Mouse (Mus musculus): Measurements from ENCODE around the gene Gm3336. TPM values are rescaled to one million over a fixed set of nuclear protein-coding genes. Genes with fewer than 3 reads are reported as not detected.
A peak's percentile ranks its signal among the peaks of the same experiment; 100 is the strongest.

The Gm3336 gene
- polyA plus RNA-seq, 1 experiment from 2014 or later, result not detected

DNA sequence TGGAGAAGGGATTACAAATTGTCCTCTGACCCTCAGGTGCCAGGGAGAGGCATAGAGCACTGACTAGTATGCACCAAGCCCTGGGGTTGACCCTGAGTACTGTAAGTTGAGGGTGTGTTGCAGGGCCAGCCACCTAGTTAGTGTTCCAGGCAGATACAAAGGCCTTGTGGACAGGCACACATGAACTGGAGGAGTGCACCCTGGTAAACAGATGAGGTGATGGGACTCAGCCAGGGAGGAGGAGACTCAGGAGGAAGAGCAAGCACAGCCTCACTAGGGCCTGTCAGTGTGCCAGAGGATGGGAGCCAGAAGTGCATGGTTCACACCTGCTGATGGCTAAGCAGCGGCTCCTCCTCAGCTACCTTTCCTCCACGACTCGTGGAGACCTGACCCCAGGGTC is 38.3 kb upstream of the Gm3336 start:
- ATAC-seq (ENCODE audit: insufficient number of reproducible peaks, low FRiP score, low TSS enrichment, low read depth), result no peak
- no peak overlapping the region for H3K9ac ChIP-seq

DNA sequence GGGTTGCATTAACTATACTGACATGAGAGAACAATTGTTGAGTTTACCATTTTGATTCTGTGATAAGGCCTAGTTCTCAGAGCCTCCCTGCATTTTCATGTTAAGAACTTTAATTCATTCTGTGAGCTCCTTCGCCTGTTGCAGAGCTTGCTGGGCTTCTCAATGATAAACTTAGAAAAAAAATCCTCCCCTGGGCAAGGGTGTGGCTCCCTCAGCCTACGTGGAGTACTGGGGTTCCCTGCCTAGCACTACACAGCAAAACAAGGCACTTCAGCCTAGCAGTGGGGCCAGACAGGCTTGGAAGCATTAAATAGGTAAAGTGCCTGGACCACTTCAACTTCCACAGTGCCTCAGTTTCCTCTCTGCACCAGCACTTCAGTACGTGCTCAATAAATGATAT is 36.9 kb upstream of the Gm3336 start:
- Histone ChIP-seq H3K9ac (no peak overlapping the region), H3K4me1 (peaks cover 22% of the 10 kb centered on the region), H3K36me3 (peaks cover 30% of the 10 kb centered on the region), H3K9me3 (replicated peaks) (no peaks in the 10 kb centered on the region), H3K27me3 (no peaks in the 10 kb centered on the region), H3K27ac (replicated peaks) (peak overlapping the region; percentile 69), H3K4me3 (replicated peaks) (no peak overlapping the region), H3K4me2 (replicated peaks) (no peak overlapping the region)
- no peak for ATAC-seq (ENCODE audit: insufficient number of reproducible peaks, low FRiP score, low TSS enrichment, low read depth)
- WGBS, result 49% methylated on average over 3 of the region's 3 CpGs

More for the DNA sequence above, 38.3 kb upstream of the Gm3336 start:
- Histone ChIP-seq H3K36me3 (peaks cover 30% of the 10 kb centered on the region), H3K9me3 (replicated peaks) (no peaks in the 10 kb centered on the region), H3K4me3 (replicated peaks) (no peak overlapping the region), H3K27ac (replicated peaks) (0 out of 2 replicates have a peak overlapping the region, but pooled peaks have one; percentile 0), H3K4me2 (replicated peaks) (no peak overlapping the region), H3K27me3 (no peaks in the 10 kb centered on the region), H3K4me1 (peaks cover 26% of the 10 kb centered on the region)
- 67% methylated on average over 3 of the region's 3 CpGs for WGBS

DNA sequence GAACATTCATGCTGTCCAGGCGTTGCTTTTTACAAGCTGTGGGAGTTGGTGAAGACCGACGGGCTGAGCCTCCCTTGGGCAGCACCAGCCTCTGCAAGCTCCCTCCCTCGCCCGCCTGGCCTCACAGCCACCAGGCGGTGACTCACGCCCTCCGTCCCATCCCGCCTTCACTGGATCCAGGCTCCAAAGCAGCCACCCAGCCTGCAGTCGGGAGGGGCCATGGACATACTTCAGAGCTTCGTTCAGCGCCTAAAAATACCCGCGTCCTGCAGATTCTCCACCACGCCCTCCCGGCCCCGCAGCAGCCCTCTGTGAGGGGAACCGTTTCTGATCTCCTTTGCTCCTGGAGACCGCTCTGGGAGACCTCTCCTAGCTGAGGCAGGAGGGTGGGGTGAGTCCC is 36.1 kb upstream of the Gm3336 start:
- 2% methylated on average over 19 of the region's 19 CpGs for WGBS
- peak; percentile 68 for ATAC-seq (ENCODE audit: insufficient number of reproducible peaks, low FRiP score, low TSS enrichment, low read depth)
- Histone ChIP-seq H3K36me3 (peaks cover 30% of the 10 kb centered on the region), H3K9ac (0 out of 2 replicates have a peak overlapping the region, but pooled peaks have one; percentile 7), H3K4me3 (replicated peaks) (peak overlapping the region; percentile 17; the same call in 1 of the 2 replicates), H3K27ac (replicated peaks) (peak overlapping the region; percentile 69), H3K4me1 (peaks cover 22% of the 10 kb centered on the region), H3K9me3 (replicated peaks) (no peaks in the 10 kb centered on the region), H3K4me2 (replicated peaks) (peak overlapping the region; percentile 44), H3K27me3 (no peaks in the 10 kb centered on the region)

DNA sequence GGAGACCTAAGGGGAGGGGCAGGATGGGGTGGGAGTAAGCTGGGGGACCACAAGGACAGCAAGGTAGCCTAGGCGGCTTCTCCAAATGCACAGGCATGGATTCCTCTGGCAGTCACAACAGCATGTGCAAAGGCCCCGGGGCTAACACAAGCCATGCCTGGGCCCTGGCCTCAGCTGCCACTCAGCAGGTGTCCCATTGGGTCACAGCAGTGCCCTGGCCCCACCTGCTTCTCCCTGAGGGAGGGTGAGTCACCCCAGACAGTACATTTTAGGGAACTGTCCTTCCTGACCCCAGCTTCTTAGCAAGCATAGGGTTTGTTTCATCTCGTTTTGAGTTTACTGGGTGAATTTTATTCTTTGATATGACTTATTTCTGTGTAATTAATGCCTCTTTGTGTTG is 35.7 kb upstream of the Gm3336 start:
- Histone ChIP-seq H3K36me3 (peaks cover 25% of the 10 kb centered on the region), H3K9ac (no peak overlapping the region), H3K27me3 (no peaks in the 10 kb centered on the region), H3K9me3 (replicated peaks) (no peaks in the 10 kb centered on the region), H3K4me1 (peaks cover 22% of the 10 kb centered on the region), H3K27ac (replicated peaks) (peak overlapping the region; percentile 69), H3K4me3 (replicated peaks) (peak overlapping the region; percentile 17; the same call in 1 of the 2 replicates), H3K4me2 (replicated peaks) (peak overlapping the region; percentile 44)
- no peak for ATAC-seq (ENCODE audit: insufficient number of reproducible peaks, low FRiP score, low TSS enrichment, low read depth)
- WGBS, result 54% methylated on average over 3 of the region's 3 CpGs

DNA sequence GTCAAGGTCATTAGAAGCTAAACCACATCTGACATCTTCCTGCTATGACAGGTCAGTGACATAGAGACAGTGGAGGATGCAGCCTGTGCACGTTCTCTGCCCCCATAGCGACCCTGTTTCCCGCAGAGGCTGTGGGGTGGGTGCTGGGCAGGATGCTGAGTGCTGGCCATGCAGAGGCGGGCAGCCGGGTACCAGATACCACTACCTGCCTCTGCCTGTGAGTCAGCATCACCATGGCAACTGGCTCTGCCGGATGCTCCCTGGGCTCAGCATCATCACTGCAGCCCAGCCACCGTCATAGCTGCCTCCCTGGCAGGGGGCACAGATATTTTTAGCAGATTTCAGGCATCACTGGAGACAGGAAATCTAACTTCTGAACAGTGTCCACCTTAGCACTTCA is 34.1 kb upstream of the Gm3336 start:
- Histone ChIP-seq H3K4me1 (peaks cover 22% of the 10 kb centered on the region), H3K27ac (replicated peaks) (no peak overlapping the region), H3K4me3 (replicated peaks) (no peak overlapping the region), H3K9me3 (replicated peaks) (no peaks in the 10 kb centered on the region), H3K9ac (no peak overlapping the region), H3K4me2 (replicated peaks) (no peak overlapping the region), H3K36me3 (peaks cover 9% of the 10 kb centered on the region; the same call in 1 of the 2 replicates), H3K27me3 (no peaks in the 10 kb centered on the region)
- WGBS, result 58% methylated on average over 7 of the region's 7 CpGs
- no peak for ATAC-seq (ENCODE audit: insufficient number of reproducible peaks, low FRiP score, low TSS enrichment, low read depth)

DNA sequence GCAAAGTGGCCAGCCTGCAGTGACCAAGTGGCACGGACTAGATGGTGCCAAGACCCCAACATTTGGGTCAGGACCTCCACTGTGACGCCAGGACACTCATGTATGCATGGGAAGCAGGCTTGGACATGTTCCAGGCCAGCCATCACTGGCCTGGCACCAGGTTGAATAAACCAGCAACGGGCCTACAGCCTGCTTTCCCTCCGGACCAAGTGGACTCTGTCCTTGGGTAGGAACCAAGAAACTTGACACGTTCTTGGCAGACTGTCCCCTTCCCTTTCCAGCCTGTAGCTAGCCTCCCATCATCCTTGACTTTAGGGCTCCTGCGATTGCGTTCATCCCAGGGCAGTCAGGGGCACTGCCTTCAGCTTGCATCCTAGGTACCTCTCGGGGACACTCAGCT is 30.8 kb upstream of the Gm3336 start:
- Histone ChIP-seq H3K4me3 (replicated peaks) (no peak overlapping the region), H3K9ac (no peak overlapping the region), H3K4me2 (replicated peaks) (no peak overlapping the region), H3K9me3 (replicated peaks) (no peaks in the 10 kb centered on the region), H3K27me3 (no peaks in the 10 kb centered on the region), H3K4me1 (peaks cover 25% of the 10 kb centered on the region), H3K27ac (replicated peaks) (no peak overlapping the region), H3K36me3 (no peaks in the 10 kb centered on the region)
- 80% methylated on average over 8 of the region's 8 CpGs for WGBS
- ATAC-seq (ENCODE audit: insufficient number of reproducible peaks, low FRiP score, low TSS enrichment, low read depth), result no peak

DNA sequence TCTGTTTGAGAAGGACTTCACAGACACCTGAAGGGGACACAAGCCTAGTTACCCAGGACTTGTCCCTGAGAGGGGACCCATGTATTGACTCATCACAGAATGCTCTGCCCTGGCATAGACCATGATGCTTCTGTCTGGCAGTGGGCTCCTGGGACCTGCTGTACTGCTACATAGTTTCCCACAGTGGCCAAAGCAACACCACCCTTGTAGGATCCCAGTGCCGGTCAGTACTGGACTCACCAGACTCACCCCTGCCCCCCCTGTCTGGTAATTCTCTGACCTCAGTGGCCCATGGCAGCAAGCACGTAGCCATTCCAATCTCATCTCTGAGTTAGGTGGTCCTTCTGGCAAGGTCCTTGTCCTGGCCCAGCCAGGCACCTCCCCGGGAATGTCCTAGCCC is 30.2 kb upstream of the Gm3336 start:
- no peak overlapping the region for H3K4me2 ChIP-seq (replicated peaks)
- H3K27me3 ChIP-seq, result no peaks in the 10 kb centered on the region
- H3K9me3 ChIP-seq (replicated peaks), result no peaks in the 10 kb centered on the region
- peaks cover 24% of the 10 kb centered on the region for H3K4me1 ChIP-seq
- no peak for ATAC-seq (ENCODE audit: insufficient number of reproducible peaks, low FRiP score, low TSS enrichment, low read depth)
- no peaks in the 10 kb centered on the region for H3K36me3 ChIP-seq
- no peak overlapping the region for H3K27ac ChIP-seq (replicated peaks)
- no peak overlapping the region for H3K9ac ChIP-seq
- WGBS, result 88% methylated on average over 3 of the region's 3 CpGs
- no peak overlapping the region for H3K4me3 ChIP-seq (replicated peaks)

DNA sequence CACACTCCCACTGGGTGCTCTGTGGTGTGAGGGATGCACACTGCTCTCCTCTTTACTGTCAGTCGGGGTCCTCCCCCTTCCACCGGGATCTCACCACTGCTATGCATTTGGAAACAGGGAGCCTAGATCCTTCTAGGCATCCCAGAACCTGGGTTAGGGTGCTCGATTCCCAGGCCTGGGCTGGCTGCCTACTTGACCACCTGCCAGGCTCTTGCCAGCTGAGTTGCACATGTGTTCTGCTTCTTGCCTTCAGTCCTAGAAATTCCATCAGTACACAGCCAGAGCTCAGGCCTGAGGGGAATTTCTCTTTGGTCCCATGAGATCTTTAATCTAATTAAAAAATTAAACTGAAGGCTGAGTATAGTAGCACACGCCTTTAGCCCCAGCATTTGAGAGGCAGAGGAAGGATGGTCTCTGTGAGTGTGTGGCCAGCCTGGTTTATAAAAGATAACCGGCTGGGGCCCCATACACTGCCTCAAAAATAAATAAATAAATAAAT is 28.4 kb upstream of the Gm3336 start:
- no peak overlapping the region for H3K4me3 ChIP-seq (replicated peaks)
- H3K27ac ChIP-seq (replicated peaks), result no peak overlapping the region; the same call in 1 of the 2 replicates
- no peak overlapping the region for H3K9ac ChIP-seq
- H3K4me1 ChIP-seq, result peaks cover 25% of the 10 kb centered on the region
- H3K4me2 ChIP-seq (replicated peaks), result no peak overlapping the region
- H3K36me3 ChIP-seq, result no peaks in the 10 kb centered on the region
- no peak for ATAC-seq (ENCODE audit: insufficient number of reproducible peaks, low FRiP score, low TSS enrichment, low read depth)
- H3K9me3 ChIP-seq (replicated peaks), result no peaks in the 10 kb centered on the region
- no peaks in the 10 kb centered on the region for H3K27me3 ChIP-seq
- 48% methylated on average over 5 of the region's 5 CpGs for WGBS

DNA sequence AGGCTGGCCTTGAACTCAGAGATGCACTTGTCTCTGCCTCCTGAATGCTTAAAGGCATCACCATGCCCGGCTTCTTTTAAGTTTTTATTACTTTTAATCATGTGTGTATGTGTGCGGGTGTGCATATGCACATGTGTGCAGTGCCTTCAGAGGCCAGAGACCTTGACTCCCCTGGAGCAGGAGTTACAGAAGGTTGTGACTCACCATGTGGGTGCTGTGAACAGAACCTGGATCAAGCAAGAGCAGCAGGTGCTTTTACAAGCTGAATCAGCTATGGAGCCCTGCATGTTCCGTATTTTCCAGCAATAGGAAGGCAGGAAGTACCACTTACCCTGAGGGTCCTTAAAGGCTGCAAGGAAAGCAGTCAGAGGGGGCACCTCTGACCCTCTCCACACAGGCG is 27.1 kb upstream of the Gm3336 start:
- no peaks in the 10 kb centered on the region for H3K27me3 ChIP-seq
- H3K27ac ChIP-seq (replicated peaks), result peak overlapping the region; percentile 78
- no peaks in the 10 kb centered on the region for H3K36me3 ChIP-seq
- no peak for ATAC-seq (ENCODE audit: insufficient number of reproducible peaks, low FRiP score, low TSS enrichment, low read depth)
- peak overlapping the region; percentile 61 for H3K4me2 ChIP-seq (replicated peaks)
- no peaks in the 10 kb centered on the region for H3K9me3 ChIP-seq (replicated peaks)
- H3K9ac ChIP-seq, result no peak overlapping the region
- WGBS, result 56% methylated on average over 4 of the region's 4 CpGs
- H3K4me1 ChIP-seq, result peaks cover 38% of the 10 kb centered on the region
- peak overlapping the region; percentile 39 for H3K4me3 ChIP-seq (replicated peaks)

DNA sequence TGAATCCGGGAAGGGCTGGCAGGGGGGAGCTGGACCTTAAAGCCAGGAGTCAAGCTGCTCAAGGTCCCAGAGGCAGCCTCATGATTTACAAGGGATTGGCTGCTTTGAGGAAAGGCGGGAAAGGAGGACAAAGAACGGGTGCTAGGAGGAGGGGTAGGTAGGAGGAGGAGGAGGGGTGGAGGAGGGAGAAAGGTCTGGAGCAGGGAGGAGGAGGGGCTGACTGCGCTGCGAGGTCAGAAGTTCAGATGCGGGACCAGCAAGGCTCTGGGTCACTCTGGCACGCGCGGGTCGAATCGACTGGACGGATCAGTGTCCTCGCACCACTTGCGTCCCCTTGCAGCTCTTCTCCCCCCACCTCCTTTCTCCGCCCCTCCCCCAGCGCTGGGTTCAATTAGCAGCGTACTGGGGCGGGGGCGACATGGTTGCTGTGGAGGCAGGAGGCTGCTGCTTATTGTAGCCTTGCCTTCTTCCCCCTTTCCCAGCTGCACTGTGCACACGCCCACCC is 26.6 kb upstream of the Gm3336 start:
- H3K4me2 ChIP-seq (replicated peaks), result peak overlapping the region; percentile 61
- ATAC-seq (ENCODE audit: insufficient number of reproducible peaks, low FRiP score, low TSS enrichment, low read depth), result peak; percentile 64; the same call in 1 of the 2 replicates
- H3K4me3 ChIP-seq (replicated peaks), result peak overlapping the region; percentile 39
- peaks cover 43% of the 10 kb centered on the region for H3K4me1 ChIP-seq
- 2% methylated on average over 20 of the region's 20 CpGs for WGBS
- H3K27ac ChIP-seq (replicated peaks), result peak overlapping the region; percentile 78
- H3K27me3 ChIP-seq, result no peaks in the 10 kb centered on the region
- H3K9ac ChIP-seq, result peak overlapping the region; percentile 23
- no peaks in the 10 kb centered on the region for H3K9me3 ChIP-seq (replicated peaks)
- H3K36me3 ChIP-seq, result no peaks in the 10 kb centered on the region

DNA sequence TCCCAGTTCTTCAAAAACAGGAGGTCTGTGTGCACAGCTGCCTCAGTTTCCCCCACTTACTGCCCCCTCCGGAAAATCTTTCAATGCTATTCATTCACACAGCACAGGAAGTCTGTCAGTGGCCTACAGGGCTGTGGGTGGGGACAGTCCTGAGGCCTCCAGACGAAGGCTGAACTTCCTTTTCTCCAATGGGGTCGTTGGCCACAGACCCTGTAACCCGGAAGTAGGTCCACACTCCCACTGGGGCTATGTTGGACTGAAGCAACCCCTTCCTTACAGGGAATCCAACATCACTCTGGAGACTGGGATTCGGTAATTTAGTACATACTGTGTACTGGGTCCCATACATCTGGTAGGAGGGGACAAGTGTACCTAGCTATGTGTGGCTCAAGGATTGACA is 24.7 kb upstream of the Gm3336 start:
- H3K4me2 ChIP-seq (replicated peaks), result no peak overlapping the region
- H3K27ac ChIP-seq (replicated peaks), result no peak overlapping the region
- peaks cover 58% of the 10 kb centered on the region for H3K4me1 ChIP-seq
- ATAC-seq (ENCODE audit: insufficient number of reproducible peaks, low FRiP score, low TSS enrichment, low read depth), result no peak
- H3K9ac ChIP-seq, result no peak overlapping the region
- H3K36me3 ChIP-seq, result no peaks in the 10 kb centered on the region
- no peaks in the 10 kb centered on the region for H3K27me3 ChIP-seq
- WGBS, result 65% methylated on average over 5 of the region's 5 CpGs
- H3K4me3 ChIP-seq (replicated peaks), result no peak overlapping the region
- H3K9me3 ChIP-seq (replicated peaks), result no peaks in the 10 kb centered on the region
